Mouse (Mus musculus) bone marrow, adult 2 months (tissue): ENCODE measurements around the gene Lgalsl.

Source experiments
- CTCF ChIP-seq: fragments of 200-500 bp; IDR thresholded peaks from 2 replicates; pipeline ENCODE4 v1.5.1; 2011; ENCODE audit warnings: low read length, control low read depth; ENCODE audit not compliant: control insufficient read depth, insufficient read depth
- POLR2A ChIP-seq: fragments of 200-500 bp; IDR thresholded peaks from 2 replicates; pipeline ENCODE4 v1.6.1; 2011; ENCODE audit warnings: low read depth, mild to moderate bottlenecking, control low read depth, low read length, borderline replicate concordance; ENCODE audit not compliant: control insufficient read depth

DNA sequence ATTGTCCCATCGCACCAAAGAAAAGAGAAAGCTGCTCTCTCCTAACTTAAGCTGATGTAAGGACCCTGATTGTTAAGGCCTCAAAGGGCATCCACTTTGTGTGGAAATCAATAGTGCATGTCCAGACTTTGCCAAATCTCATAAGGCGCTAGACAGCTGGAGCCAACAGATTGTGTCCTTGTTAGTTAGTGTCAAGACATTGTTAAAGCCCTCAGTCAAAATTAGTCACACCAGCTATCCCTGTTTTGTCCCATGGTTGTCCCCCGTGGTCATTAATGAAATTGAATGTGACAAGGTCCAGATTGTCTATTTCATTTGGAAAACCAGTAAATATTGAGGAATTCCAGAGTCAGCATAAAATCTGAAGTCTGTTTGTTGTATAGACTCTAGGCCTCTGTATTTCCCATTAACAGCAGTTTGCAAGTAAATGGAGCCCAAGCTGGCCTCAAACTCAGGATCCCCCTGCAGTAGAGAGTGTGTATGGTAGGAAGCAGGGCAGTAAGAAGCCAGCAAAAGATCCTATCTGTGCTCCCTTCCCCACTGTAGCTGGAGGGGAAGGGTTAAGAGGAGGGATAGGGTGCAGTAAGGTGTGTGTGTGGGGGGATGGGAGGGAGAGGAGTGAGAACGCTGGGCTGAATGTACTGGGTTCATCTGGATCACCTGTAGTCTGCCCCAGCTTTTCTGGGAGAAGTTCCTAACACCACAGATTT lies 23.3 kb upstream of the Lgalsl start:
- TF ChIP-seq CTCF (no peak), POLR2A (no peak)
